Mouse (Mus musculus) neural tube, embryonic 13.5 days (tissue): ENCODE measurements around the gene Rtbdn. TPM values are rescaled to one million over a fixed set of nuclear protein-coding genes. Genes with fewer than 3 reads are reported as not detected.

Experiments used
- ATAC-seq: fragments of 200-750 bp; cut with Nextera tagmentation; 2 replicates; pipeline ENCODE4 v1.8.0; 2017; ENCODE audit warnings: low read depth, mild to moderate bottlenecking, moderate TSS enrichment, moderate library complexity
- H3K27ac ChIP-seq: fragments of 300-500 bp; sonication (generic); replicated peaks from 2 replicates; pipeline ENCODE4 v1.5.1; 2015; ENCODE audit warnings: moderate library complexity, mild to moderate bottlenecking, inconsistent platforms
- H3K27me3 ChIP-seq: fragments of 300-500 bp; sonication (generic); 2 replicates; pipeline ENCODE4 v1.6.1; 2015; ENCODE audit warnings: mild to moderate bottlenecking, inconsistent platforms
- H3K36me3 ChIP-seq: fragments of 300-500 bp; sonication (generic); 2 replicates; pipeline ENCODE4 v1.6.1; 2015; ENCODE audit warnings: mild to moderate bottlenecking, inconsistent platforms
- H3K4me1 ChIP-seq: fragments of 300-500 bp; sonication (generic); replicated peaks from 2 replicates; pipeline ENCODE4 v1.6.1; 2015; ENCODE audit warnings: inconsistent platforms
- H3K4me2 ChIP-seq: fragments of 300-500 bp; sonication (generic); 2 replicates; pipeline ENCODE4 v1.6.1; 2015; ENCODE audit warnings: inconsistent platforms, mild to moderate bottlenecking, moderate library complexity
- H3K4me3 ChIP-seq: fragments of 300-500 bp; sonication (generic); 2 replicates; pipeline ENCODE4 v1.5.1; 2015; ENCODE audit warnings: mild to moderate bottlenecking, inconsistent platforms
- H3K9ac ChIP-seq: fragments of 300-500 bp; sonication (generic); 2 replicates; pipeline ENCODE4 v1.6.1; 2015; ENCODE audit warnings: moderate library complexity, mild to moderate bottlenecking, inconsistent platforms
- H3K9me3 ChIP-seq: fragments of 300-500 bp; sonication (generic); 2 replicates; pipeline ENCODE4 v1.6.1; 2016; ENCODE audit warnings: inconsistent platforms
- WGBS: fragments of 180-500 bp; shearing (Covaris S2); methylation state at CpG from one replicate; pipeline ENCODE4 v1.1.7; 2015; 5-methylcytosine and 5-hydroxymethylcytosine counted together
- polyA plus RNA-seq: library from polyadenylated mRNA; unstranded; fragments of >200 nt; fragmentation: Nextera tagmentation; extraction: Ambion mirVana; gene quantifications from 2 replicates; pipeline ENCODE4 v1.2.1, GENCODE M21; 2015

Gene Rtbdn
- polyA plus RNA-seq, 1 experiment from 2014 or later, result 1.6 TPM

DNA sequence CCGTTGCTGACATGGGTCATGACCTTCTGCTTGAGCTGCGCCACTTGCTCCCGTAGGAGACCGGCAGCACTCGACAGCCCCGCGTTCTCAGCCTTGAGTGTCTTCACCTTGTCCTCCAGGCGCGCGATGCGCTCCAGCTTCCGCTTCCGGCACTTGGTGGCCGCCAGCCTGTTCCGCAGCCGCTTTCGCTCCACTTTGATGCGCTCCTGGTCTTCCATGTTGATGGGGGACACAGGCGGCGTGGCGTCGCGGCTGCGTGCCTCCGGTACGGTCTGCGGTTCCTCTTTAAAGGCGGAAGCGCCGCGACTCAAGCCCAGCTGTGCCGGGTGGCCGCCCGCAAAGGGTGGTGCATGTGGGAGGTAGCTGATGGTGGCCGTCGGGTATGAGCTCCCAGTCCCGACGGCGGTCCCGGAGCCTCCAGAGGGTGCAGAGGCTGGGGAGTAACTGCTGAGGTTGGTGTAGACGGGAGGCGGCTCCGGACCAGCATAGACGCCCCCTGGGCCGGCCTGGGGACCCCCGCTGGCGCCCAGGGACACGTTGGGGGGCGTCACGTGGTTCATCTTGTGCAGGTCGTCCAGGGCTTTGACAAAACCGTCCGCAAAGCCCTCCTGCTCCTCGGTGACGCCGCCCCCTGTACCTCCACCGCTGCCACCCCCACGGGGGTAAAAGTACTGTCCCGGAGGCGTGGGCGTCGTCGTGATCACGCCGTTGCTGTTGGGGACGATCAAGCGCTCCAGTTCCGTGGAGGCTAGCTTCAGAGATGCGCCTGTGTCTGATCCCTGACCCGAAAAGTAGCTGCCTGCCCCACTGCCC is 30.9 kb downstream of the Rtbdn start:
- 1% methylated on average over 69 of the region's 70 CpGs for WGBS
- Histone ChIP-seq H3K4me3 (peak overlapping the region; percentile 53), H3K27me3 (peaks cover 41% of the 10 kb centered on the region), H3K27ac (0 out of 2 replicates have a peak overlapping the region, but pooled peaks have one; percentile 46), H3K36me3 (peaks cover 25% of the 10 kb centered on the region), H3K4me2 (peak overlapping the region; percentile 98), H3K4me1 (peaks cover 80% of the 10 kb centered on the region), H3K9ac (peak overlapping the region; percentile 75), H3K9me3 (no peaks in the 10 kb centered on the region)
- ATAC-seq, result no peak

DNA sequence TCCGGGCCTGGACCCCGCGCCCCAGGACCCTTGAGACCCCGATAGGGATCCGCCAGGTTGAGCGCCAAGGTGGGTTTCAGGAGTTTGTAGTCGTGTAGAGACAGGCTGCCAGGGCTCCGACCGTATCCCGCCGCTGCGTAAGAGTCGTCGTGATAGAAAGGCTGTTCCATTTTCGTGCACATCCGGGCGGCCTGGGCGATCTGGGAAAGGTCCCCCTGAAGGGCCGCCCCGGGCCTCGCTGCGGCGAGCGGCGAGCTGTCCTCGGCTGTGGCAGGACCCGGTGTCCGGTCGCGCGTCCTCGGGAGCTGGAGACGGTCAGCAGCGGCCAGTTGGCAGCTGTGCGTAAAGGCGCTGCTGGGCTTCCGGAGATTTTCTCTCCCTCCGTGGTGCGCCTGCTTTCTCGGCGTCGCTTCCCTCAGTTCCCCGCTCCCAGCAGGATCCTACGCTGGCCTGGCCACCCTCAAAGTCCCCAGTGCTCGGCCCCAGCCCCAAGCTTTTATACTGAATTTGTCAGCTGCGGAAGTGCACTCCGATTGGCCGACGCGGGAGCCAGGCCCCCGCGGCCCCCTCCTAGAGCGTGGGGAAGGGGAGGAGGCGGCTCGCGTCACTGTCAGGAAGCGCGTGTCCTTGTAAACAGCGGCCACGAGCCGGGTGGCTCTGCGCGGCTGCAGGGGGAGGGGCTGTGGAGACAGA is 31.6 kb downstream of the Rtbdn start, which contains the start of gene Junb:
Gene Junb (minus strand): TSS at position 471 of the 693 bp plus-strand sequence.
- H3K27ac ChIP-seq, result peak within 1 kb of the TSS; percentile 46
- ATAC-seq, result peak; percentile 34
- peak within 1 kb of the TSS; percentile 75 for H3K9ac ChIP-seq
- H3K4me3 ChIP-seq, result peak within 1 kb of the TSS; percentile 53
- H3K4me1 ChIP-seq, result peaks cover 79% of the 10 kb centered on the region
- under 1% methylated on average over 63 of the region's 63 CpGs for WGBS
- peaks cover 43% of the 10 kb centered on the region for H3K27me3 ChIP-seq
- peak within 1 kb of the TSS; percentile 98 for H3K4me2 ChIP-seq
- H3K9me3 ChIP-seq, result no peaks in the 10 kb centered on the region
- H3K36me3 ChIP-seq, result peaks cover 18% of the 10 kb centered on the region

DNA sequence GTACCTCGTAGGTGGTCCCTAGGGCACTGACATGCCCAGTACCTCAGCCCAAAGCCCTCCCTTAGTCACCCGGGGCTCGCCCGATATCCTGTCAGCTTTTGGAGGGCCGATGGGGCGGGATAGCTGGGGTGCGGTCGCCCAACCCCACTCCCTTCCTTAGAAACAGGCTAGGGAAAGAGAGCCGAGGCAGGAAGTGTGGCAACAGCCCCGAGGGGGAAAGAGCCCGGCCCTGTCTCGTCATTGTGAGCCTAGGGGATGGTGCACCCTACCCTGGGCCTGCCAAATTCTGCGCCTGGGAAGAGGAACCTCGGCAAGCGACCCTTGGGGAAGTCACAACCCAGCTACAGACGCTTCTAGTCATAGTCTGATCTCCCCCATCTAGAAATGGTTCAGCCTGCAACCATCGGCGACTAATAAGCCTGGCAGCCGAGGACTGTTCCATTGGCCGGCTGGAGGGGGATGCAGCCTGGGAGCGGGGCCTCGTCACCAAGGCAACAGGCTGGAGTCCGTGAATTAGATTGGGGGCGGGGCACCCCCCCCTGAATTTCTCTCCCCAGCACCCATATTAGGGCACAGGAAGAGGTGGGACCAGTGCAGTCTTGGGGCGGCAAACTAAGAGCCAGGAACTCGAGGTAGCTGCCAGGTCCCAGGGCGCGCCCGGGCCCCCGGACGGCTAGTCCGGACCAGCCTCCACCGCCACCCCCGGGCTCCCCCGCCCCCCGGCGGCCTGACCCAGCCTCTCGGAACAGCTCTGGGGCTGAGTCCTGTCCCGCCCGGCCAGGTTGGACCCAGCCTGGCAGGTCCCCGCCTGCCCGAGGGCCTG is 33.0 kb downstream of the Rtbdn start:
- peak overlapping the region; percentile 58 for H3K9ac ChIP-seq
- ATAC-seq, result peak; percentile 17; the same call in 1 of the 2 replicates
- peaks cover 57% of the 10 kb centered on the region for H3K27me3 ChIP-seq
- peak overlapping the region; percentile 33 for H3K4me3 ChIP-seq
- peak overlapping the region; percentile 33; the same call in 1 of the 2 replicates for H3K27ac ChIP-seq
- peak overlapping the region; percentile 98 for H3K4me2 ChIP-seq
- H3K4me1 ChIP-seq, result peaks cover 81% of the 10 kb centered on the region
- 2% methylated on average over 42 of the region's 42 CpGs for WGBS
- H3K9me3 ChIP-seq, result no peaks in the 10 kb centered on the region
- H3K36me3 ChIP-seq, result peaks cover 5% of the 10 kb centered on the region

DNA sequence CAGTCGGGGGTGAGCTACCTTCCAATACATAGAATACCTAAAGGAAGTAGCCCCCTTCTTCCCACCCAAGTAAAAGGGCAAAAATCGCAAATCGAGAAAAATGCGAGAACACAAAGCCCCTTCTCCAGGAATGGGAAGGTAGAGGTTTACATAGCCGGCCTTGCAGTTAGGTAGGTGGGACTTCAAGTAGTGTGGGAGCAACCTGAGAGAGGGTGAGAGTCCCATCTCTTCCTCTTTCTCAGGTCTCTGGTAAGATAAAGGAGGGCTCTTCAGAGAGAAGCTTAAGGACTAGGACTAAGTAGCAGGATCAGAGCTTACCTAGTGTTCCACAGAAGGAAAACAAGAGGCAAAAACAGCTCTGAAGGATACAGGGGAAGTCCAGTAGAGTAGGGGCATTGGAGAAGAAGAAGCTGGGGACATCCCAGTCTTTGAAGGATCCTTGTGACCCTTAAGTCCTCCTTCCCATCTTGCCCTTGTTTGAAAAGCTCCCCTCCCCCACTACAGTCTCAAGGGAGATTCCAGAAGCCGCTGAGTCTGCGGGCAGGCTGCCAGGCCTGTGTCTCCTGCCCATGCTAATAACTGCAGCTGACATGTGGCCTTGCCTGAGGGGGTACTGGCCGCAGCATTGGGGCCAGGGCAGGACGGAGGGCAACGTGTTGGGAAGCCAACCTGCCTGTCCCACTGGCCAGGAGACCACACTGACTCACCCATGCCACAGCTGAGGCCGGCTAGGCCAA is 34.0 kb downstream of the Rtbdn start:
- Histone ChIP-seq H3K36me3 (no peaks in the 10 kb centered on the region), H3K4me1 (peaks cover 81% of the 10 kb centered on the region), H3K4me3 (no peak overlapping the region; the same call in 1 of the 2 replicates), H3K9ac (no peak overlapping the region), H3K27ac (peak overlapping the region; percentile 71), H3K4me2 (peak overlapping the region; percentile 98), H3K9me3 (no peaks in the 10 kb centered on the region), H3K27me3 (peaks cover 58% of the 10 kb centered on the region)
- ATAC-seq, result no peak
- 33% methylated on average over 11 of the region's 11 CpGs for WGBS

DNA sequence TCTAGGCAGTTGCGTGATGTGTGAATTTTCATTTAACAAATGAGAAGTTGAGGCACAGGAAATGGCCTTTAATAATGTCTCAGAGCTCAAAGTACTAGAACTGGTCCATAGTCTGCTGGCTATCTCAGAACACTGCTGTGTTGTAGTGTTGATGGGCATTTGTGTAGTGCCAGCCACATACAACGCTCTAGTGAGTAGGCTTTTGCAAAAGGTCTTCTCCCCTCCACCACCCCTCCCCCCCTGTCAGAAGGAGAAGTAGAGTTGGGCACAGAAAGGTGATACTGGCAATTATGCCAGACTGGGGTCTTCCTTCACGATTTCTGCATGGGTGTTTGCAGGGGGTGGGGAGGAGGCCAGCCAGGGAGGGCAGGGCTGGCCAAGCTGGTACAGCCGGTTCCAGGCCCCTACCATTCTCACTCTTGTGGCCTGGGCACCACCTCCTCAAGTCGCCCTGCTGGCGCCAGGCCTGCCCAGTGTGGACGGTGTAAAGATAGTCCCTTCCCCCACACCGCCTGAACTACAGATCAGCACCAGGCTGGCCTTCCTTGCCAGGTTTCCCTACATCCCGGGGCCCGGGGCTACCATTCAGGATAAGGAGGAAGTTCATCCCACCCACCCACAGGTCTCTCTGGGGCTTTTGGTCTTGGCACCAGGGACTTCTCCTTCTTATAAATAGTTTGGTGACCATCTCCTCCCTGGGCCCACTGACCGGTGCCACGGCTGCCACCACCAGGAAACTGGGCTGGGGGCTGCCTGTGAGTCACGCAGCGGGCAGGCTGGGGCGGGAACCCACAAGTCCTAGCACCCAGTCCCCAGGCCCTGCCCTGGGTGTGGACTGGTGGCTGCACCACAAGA is 35.1 kb downstream of the Rtbdn start:
- Histone ChIP-seq H3K9ac (no peak overlapping the region; the same call in 1 of the 2 replicates), H3K9me3 (no peaks in the 10 kb centered on the region), H3K36me3 (no peaks in the 10 kb centered on the region), H3K4me1 (peaks cover 80% of the 10 kb centered on the region), H3K27me3 (peaks cover 64% of the 10 kb centered on the region), H3K4me3 (no peak overlapping the region), H3K27ac (peak overlapping the region; percentile 71; the same call in 1 of the 2 replicates), H3K4me2 (no peak overlapping the region)
- no peak for ATAC-seq
- 80% methylated on average over 15 of the region's 15 CpGs for WGBS

- Histone ChIP-seq H3K9me3 (no peaks in the 10 kb centered on the region), H3K4me3 (no peak overlapping the region), H3K9ac (no peak overlapping the region), H3K27ac (no peak overlapping the region), H3K27me3 (peaks cover 64% of the 10 kb centered on the region), H3K36me3 (no peaks in the 10 kb centered on the region), H3K4me1 (peaks cover 73% of the 10 kb centered on the region), H3K4me2 (no peak overlapping the region)
- no peak for ATAC-seq
- 74% methylated on average over 3 of the region's 3 CpGs for WGBS
These were observed 35.8 kb downstream of the Rtbdn start for GRCm38 (mm10) chr8:84982499-84983011.

- H3K9me3 ChIP-seq, result no peaks in the 10 kb centered on the region
- H3K4me2 ChIP-seq, result peak overlapping the region; percentile 99
- peak overlapping the region; percentile 67; the same call in 1 of the 2 replicates for H3K27ac ChIP-seq
- peaks cover 60% of the 10 kb centered on the region for H3K4me1 ChIP-seq
- 0 out of 2 replicates have a peak overlapping the region, but pooled peaks have one; percentile 73 for H3K9ac ChIP-seq
- no peak for ATAC-seq
- no peak overlapping the region; the same call in 1 of the 2 replicates for H3K4me3 ChIP-seq
- WGBS, result 14% methylated on average over 15 of the region's 16 CpGs
- H3K36me3 ChIP-seq, result no peaks in the 10 kb centered on the region
- peaks cover 61% of the 10 kb centered on the region for H3K27me3 ChIP-seq
These were observed 37.7 kb downstream of the Rtbdn start for GRCm38 (mm10) chr8:84984294-84985048.

DNA sequence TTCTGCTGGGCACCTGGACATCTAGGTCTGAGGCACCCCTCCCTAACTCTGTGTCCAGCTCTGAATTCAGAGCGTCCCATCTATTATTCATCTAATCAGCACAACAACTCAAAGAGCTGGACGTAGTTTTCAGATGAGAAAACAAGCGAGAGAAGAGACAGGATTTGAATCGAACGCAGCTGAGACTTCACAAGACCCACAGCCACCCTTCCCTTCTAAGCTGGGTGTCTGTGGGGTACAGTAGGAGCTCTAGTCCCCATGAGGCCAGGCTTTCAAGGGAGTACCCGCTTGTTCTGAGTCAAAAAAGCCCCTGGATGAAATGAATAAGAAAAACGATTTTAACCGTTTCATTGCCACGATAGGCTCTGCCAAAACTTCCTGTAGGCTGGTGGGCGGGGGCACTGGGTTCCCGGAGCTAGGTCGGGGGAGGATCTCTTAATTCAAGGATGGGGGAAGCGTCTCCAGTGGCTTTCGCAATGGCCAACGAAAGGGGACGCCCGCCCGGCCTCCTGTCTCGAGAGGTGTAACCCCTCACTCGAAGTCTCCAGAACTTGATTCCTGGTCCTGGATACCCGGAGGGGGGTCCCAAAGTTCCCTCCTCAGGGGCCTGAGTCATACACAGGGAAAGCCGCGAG is 38.4 kb downstream of the Rtbdn start:
- H3K4me3 ChIP-seq, result peak overlapping the region; percentile 48
- WGBS, result under 1% methylated on average over 23 of the region's 23 CpGs
- no peaks in the 10 kb centered on the region for H3K9me3 ChIP-seq
- peak overlapping the region; percentile 67 for H3K27ac ChIP-seq
- peaks cover 57% of the 10 kb centered on the region for H3K27me3 ChIP-seq
- ATAC-seq, result no peak
- peak overlapping the region; percentile 73 for H3K9ac ChIP-seq
- H3K4me2 ChIP-seq, result peak overlapping the region; percentile 99
- peaks cover 59% of the 10 kb centered on the region for H3K4me1 ChIP-seq
- no peaks in the 10 kb centered on the region for H3K36me3 ChIP-seq

DNA sequence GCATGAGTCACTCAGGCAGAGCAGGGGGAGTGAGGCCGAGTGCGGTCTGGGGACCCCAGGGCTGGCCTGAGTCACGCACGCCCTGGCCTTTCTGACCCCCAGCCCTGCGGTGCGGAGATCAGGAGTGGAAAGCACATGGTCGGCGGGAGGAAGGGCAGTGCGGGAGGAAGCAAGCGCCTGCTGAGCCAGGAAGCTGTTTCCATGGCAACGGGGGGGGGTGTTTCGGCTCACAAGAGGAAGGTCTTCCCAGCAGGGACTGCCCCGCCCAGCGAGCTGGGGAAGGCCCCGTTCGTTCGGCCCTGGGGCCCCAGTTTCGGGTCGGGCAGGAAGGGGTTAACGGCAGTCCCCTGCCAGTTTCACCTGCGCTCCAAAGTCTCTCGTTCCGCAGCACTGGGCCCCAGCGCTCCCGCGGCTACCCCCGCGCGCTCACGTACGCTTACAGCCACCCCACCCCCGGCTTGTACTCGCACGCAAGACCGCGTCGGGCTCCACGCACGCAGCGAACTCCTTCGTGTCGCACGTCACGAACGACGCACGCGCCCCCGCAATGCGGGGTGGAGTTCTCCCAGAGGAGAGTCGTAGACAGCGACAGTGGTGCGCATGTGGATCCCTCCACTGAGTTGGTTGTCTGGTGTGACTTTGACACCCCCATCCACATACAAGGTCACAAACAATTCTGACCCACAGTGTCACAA is 39.0 kb downstream of the Rtbdn start:
- Histone ChIP-seq H3K4me3 (peak overlapping the region; percentile 48), H3K4me2 (peak overlapping the region; percentile 99), H3K9ac (peak overlapping the region; percentile 73), H3K27ac (peak overlapping the region; percentile 67), H3K4me1 (peaks cover 54% of the 10 kb centered on the region), H3K27me3 (peaks cover 51% of the 10 kb centered on the region), H3K36me3 (no peaks in the 10 kb centered on the region), H3K9me3 (no peaks in the 10 kb centered on the region)
- ATAC-seq, result peak; percentile 19; the same call in 1 of the 2 replicates
- under 1% methylated on average over 52 of the region's 53 CpGs for WGBS
